Mouse (Mus musculus) ES-Bruce4 (cell line): ENCODE data around the gene Ccl11.

Experiments
- CTCF ChIP-seq: IDR thresholded peaks from one replicate; pipeline ENCODE4 v1.8.1; 2011; ENCODE audit warnings: low read depth, low read length
- EP300 ChIP-seq: IDR thresholded peaks from 2 replicates; pipeline ENCODE4 v1.6.1; 2011; ENCODE audit warnings: low read depth, low read length; ENCODE audit not compliant: insufficient read depth
- POLR2A ChIP-seq: IDR thresholded peaks from one replicate; pipeline ENCODE4 v1.8.1; 2011; ENCODE audit warnings: low read length; ENCODE audit not compliant: insufficient read depth

- TF ChIP-seq EP300 = no peak
- TF ChIP-seq CTCF = no peak
- no peak for TF ChIP-seq POLR2A
Measured at GRCm38 (mm10) chr11:82071076-82071475, 13.5 kb downstream of the Ccl11 start.
